Mouse (Mus musculus) liver, embryonic 14.5 days (tissue): Measurements from ENCODE around the gene BC028528. TPM values are rescaled to one million over a fixed set of nuclear protein-coding genes. Genes with fewer than 3 reads are reported as not detected.
A peak's percentile ranks its signal among the peaks of the same experiment; 100 is the strongest.
"Not testable (repeated sequence)": the region's sequence is repeated elsewhere in the genome, so short reads cannot be mapped to it uniquely, and the experiment has no call there.

Experiments
- ATAC-seq: fragments of 200-750 bp; cut with Nextera tagmentation; 2 replicates; pipeline ENCODE4 v1.8.0; 2017; ENCODE audit warnings: moderate number of reproducible peaks, mild to moderate bottlenecking, moderate library complexity; ENCODE audit not compliant: insufficient read depth
- DNase-seq, 3 experiments: peaks; one replicate each; pipeline ENCODE4 v3.0.0-alpha.2; 2012 to 2013; ENCODE audit warnings: low read depth in 3 of 3, low spot score in 3 of 3
- H3K27ac ChIP-seq: fragments of 300-500 bp; sonication (generic); 2 replicates; pipeline ENCODE4 v1.5.1; 2014; ENCODE audit warnings: moderate library complexity, mild to moderate bottlenecking, control low read depth, inconsistent platforms
- H3K27me3 ChIP-seq: fragments of 300-500 bp; sonication (generic); 2 replicates; pipeline ENCODE4 v1.6.1; 2014; ENCODE audit warnings: mild to moderate bottlenecking, low read length, moderate library complexity; ENCODE audit not compliant: control insufficient read depth, insufficient read depth
- H3K36me3 ChIP-seq: fragments of 300-500 bp; sonication (generic); replicated peaks from 2 replicates; pipeline ENCODE4 v1.6.1; 2014; ENCODE audit warnings: low read depth; ENCODE audit not compliant: control insufficient read depth, insufficient read depth
- H3K4me1 ChIP-seq, 2 experiments: fragments of 200-500 bp in 1 of 2; fragments of 300-500 bp in 1 of 2; sonication (generic) in 1 of 2; replicated peaks; 2 replicates each; pipeline ENCODE4 v1.6.1; 2012 to 2014; ENCODE audit warnings: antibody characterized with exemption in 1 of 2, inconsistent platforms in 1 of 2, low read length in 1 of 2; ENCODE audit not compliant: control insufficient read depth in 2 of 2, insufficient read depth in 2 of 2
- H3K4me2 ChIP-seq: fragments of 300-500 bp; sonication (generic); 2 replicates; pipeline ENCODE4 v1.6.1; 2014; ENCODE audit warnings: low read depth, mild to moderate bottlenecking, control low read depth, moderate library complexity
- H3K4me3 ChIP-seq, 2 experiments: fragments of 200-500 bp in 1 of 2; fragments of 300-500 bp in 1 of 2; sonication (generic) in 1 of 2; 2 replicates each; pipeline ENCODE4 v1.5.1; 2012 to 2014; ENCODE audit warnings: low read depth in 2 of 2, low read length in 2 of 2, mild to moderate bottlenecking in 2 of 2, control low read depth in 1 of 2, inconsistent platforms in 1 of 2, moderate library complexity in 1 of 2; ENCODE audit not compliant: insufficient read depth in 1 of 2
- H3K9ac ChIP-seq: fragments of 300-500 bp; sonication (generic); replicated peaks from 2 replicates; pipeline ENCODE4 v1.6.1; 2014; ENCODE audit warnings: mild to moderate bottlenecking, control low read depth, moderate library complexity
- H3K9me3 ChIP-seq: fragments of 300-500 bp; sonication (generic); 2 replicates; pipeline ENCODE4 v1.6.1; 2016; ENCODE audit warnings: low read length, mixed read lengths; ENCODE audit not compliant: control insufficient read depth
- CTCF ChIP-seq: IDR thresholded peaks from 2 replicates; pipeline ENCODE4 v1.5.1; 2016; ENCODE audit warnings: antibody characterized with exemption, low read depth, control low read depth
- EP300 ChIP-seq: IDR thresholded peaks from 2 replicates; pipeline ENCODE4 v1.6.1; 2016; ENCODE audit warnings: antibody characterized with exemption, low read depth
- WGBS: fragments of 180-500 bp; shearing (Covaris S2); extraction: QIAGEN DNeasy Blood & Tissue Kit; methylation state at CpG from one replicate; pipeline ENCODE4 v1.1.7; 2014; ENCODE audit not compliant: insufficient replicate concordance; 5-methylcytosine and 5-hydroxymethylcytosine counted together
- polyA plus RNA-seq, 2 experiments: library from polyadenylated mRNA; depleted of rRNA in 1 of 2; stranded (reverse) in 1 of 2; unstranded in 1 of 2; fragments of >200 nt; fragmentation: Nextera tagmentation in 1 of 2; extraction: Ambion mirVana in 1 of 2; gene quantifications; 2 replicates each; pipeline versions ENCODE4 v1.2.1 to v1.2.3; 2012 to 2014

Gene BC028528
- polyA plus RNA-seq, 2 experiments, result 5.1 TPM

GRCm38 (mm10) chr3:95863578-95863977 is 28.2 kb downstream of the BC028528 start:
- Histone ChIP-seq H3K9ac (no peak overlapping the region), H3K4me2 (no peak overlapping the region), H3K4me1 (no peaks in the 10 kb centered on the region), H3K27me3 (no peaks in the 10 kb centered on the region), H3K9me3 (no peaks in the 10 kb centered on the region), H3K4me3 (no peak overlapping the region), H3K36me3 (peaks cover 4% of the 10 kb centered on the region), H3K27ac (no peak overlapping the region)
- TF ChIP-seq CTCF (no peak), EP300 (no peak)
- no peak for DNase-seq
- no peak for ATAC-seq
- 62% methylated on average over 7 of the region's 7 CpGs for WGBS

GRCm38 (mm10) chr3:95861796-95862195 is 30.0 kb downstream of the BC028528 start:
- DNase-seq (peak; percentile 68 to 79 (median 78)), ATAC-seq (peak; percentile 79)
- Histone ChIP-seq H3K27me3 (no peaks in the 10 kb centered on the region), H3K4me2 (no peak overlapping the region), H3K27ac (no peak overlapping the region), H3K9me3 (no peaks in the 10 kb centered on the region), H3K36me3 (no peaks in the 10 kb centered on the region; the same call in none of the 2 replicates), H3K4me1 (no peaks in the 10 kb centered on the region), H3K4me3 (no peak overlapping the region), H3K9ac (no peak overlapping the region)
- peak; percentile 83 for TF ChIP-seq CTCF
- TF ChIP-seq EP300, result no peak
- 33% methylated on average over 2 of the region's 2 CpGs for WGBS

- 54% methylated on average over 10 of the region's 10 CpGs for WGBS
- Histone ChIP-seq H3K4me1 (peaks cover 0 to under 1% of the 10 kb centered on the region in 2 experiments; a peak in 3 of 4 replicates), H3K9ac (no peak overlapping the region), H3K27me3 (no peaks in the 10 kb centered on the region), H3K27ac (no peak overlapping the region), H3K4me2 (no peak overlapping the region), H3K4me3 (no peak overlapping the region), H3K36me3 (no peaks in the 10 kb centered on the region; the same call in none of the 2 replicates), H3K9me3 (no peaks in the 10 kb centered on the region)
- TF ChIP-seq EP300, result no peak
- peak; percentile 77 for TF ChIP-seq CTCF
- DNase-seq (no peak), ATAC-seq (no peak)
Measured at GRCm38 (mm10) chr3:95861216-95861615, 30.6 kb downstream of the BC028528 start.

GRCm38 (mm10) chr3:95860323-95860722 is 31.5 kb downstream of the BC028528 start:
- no peaks in the 10 kb centered on the region; the same call in none of the 2 replicates for H3K36me3 ChIP-seq
- ATAC-seq, result no peak
- TF ChIP-seq EP300 (no peak), CTCF (peak; percentile 46)
- 67% methylated on average over 3 of the region's 3 CpGs for WGBS
- H3K27me3 ChIP-seq, result no peaks in the 10 kb centered on the region
- no peaks in the 10 kb centered on the region for H3K9me3 ChIP-seq
- no peak overlapping the region for H3K9ac ChIP-seq
- H3K4me1 ChIP-seq, result peaks cover 0 to 3% of the 10 kb centered on the region in 2 experiments; a peak in 3 of 4 replicates
- DNase-seq, result no peak
- H3K27ac ChIP-seq, result no peak overlapping the region
- H3K4me3 ChIP-seq, result no peak overlapping the region
- H3K4me2 ChIP-seq, result no peak overlapping the region

DNA sequence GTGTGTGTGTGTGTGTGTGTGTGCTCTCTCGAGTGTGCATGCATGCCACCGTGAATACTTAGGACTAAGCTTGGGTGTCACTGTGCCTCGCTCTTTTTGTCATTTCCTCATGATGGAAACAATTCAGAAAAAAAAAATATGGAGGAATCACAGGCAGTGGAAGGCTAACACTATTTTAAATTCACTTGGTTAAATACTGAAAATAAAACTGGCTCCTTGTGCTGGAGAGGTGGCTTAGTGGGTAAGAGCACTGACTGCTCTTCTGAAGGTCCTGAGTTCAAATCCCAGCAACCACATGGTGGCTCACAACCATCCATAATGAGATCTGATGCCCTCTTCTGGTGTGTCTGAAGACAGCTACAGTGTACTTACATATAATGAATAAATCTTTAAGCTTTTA is 33.5 kb downstream of the BC028528 start:
- not testable (repeated sequence) for H3K4me3 ChIP-seq, H3K36me3 ChIP-seq, H3K4me1 ChIP-seq, ATAC-seq, H3K27ac ChIP-seq, H3K9ac ChIP-seq, DNase-seq, H3K27me3 ChIP-seq, H3K9me3 ChIP-seq, H3K4me2 ChIP-seq
- 67% methylated on average over 3 of the region's 3 CpGs for WGBS

- H3K4me2 ChIP-seq, H3K4me1 ChIP-seq, H3K27me3 ChIP-seq, ATAC-seq, H3K9ac ChIP-seq, H3K9me3 ChIP-seq, DNase-seq, H3K4me3 ChIP-seq, H3K27ac ChIP-seq: not testable (repeated sequence)
- peaks cover 13% of the 10 kb centered on the region for H3K36me3 ChIP-seq
- WGBS, result 71% methylated on average over 1 of the region's 1 CpGs
Measured at GRCm38 (mm10) chr3:95857050-95857449, 34.8 kb downstream of the BC028528 start.
